Mouse (Mus musculus): ENCODE measurements around the gene P4htm.

DNA sequence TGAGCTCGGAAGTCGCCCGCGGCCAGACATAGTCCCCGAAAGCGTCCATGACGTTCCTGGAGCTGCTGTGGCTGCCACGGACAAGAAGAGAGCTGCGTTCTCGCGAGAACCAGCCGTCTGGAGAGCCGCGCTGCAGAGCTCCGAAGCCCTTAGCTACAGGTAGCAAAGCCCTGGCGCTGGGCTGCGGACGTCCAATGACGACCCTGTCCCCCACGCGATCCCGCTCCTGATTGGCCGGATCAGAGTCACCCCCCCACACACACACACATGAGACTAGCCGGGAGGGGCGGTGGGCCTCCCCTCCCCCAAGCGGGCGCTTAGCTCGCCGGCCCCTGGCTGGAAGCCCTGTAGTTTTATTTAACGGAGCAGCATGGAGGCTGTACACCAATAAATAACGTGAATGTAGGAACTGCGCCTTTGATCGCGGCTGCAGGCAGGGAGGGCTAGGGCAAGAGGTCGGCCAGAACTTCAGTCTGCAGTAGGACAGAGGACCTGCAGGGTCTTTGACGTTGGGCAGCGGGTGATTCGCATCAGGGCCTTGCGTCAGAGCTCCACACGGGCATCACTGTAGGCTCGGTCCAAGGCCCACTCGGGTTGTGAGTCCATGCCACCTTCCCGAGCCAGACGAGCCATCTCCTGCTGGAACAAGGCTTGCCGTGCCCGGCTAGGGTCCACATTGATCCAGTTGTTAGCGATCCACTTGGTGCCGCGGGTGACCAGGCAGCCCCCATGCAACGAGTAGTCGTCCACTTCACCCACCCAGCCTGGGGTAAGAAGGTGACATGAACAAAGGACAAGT is 18.7 kb downstream of the P4htm start, which contains the start of gene Wdr6:
- TF ChIP-seq CTCF (IDR thresholded peaks at IDR 0.05) = no peak
- TF ChIP-seq POLR2A (IDR thresholded peaks at IDR 0.05; ENCODE audit: insufficient read depth, low read depth, low read length) = peak; percentile 90
- peak; percentile 53 for TF ChIP-seq EP300 (IDR thresholded peaks at IDR 0.05; ENCODE audit: insufficient read depth, low read depth, low read length)
